Mouse (Mus musculus): ENCODE results near the gene Atp6v1a. TPM values are rescaled to one million over a fixed set of nuclear protein-coding genes. Genes with fewer than 3 reads are reported as not detected.

Atp6v1a gene
- polyA plus RNA-seq (2012; ENCODE audit: insufficient read depth, insufficient read length, missing spikeins): 55.9 and 66.0 TPM in 2 replicates

DNA sequence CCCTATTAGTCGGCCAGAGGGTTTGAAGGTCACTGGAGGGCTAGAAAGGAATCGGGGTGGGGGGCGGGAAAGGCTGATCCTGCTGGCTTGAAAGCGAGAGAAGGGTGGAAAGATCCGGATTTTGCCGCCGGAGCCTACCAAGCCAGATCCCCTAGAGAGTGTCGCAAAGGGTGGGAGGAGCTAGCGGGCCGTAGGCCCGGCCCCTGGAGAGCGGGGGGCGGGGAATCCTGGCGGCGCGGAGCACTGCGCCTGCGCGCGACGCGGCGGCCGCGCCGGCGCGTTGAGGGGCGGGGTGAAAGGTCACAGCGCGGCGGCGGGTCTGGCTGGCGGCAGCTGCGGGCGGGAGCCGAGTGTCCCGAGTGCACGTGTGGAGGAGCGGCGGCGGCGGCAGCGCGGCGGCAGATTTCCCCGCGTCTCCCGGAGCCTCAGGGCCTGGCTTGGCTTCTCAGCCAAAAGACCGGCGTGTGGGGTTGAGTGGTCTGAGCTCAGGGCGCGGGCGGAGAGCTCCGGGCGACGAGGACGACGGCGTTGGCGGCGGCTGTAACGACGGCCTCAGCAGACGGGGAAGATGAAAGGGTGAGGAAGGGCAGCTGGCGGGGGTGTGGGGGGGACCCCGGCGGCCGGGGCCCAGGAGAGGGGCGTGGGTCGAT is at the start of gene Atp6v1a, which contains the start of gene Naa50:
TSS of gene Atp6v1a (minus strand) at position 170 of the 650 bp plus-strand sequence.
TSS of gene Naa50 (plus strand) at position 295 of the 650 bp plus-strand sequence.
- peak within 1 kb of the TSS; percentile 98 for H3K27ac ChIP-seq (replicated peaks; ENCODE audit: low read depth, low read length)
- H3K4me1 ChIP-seq (ENCODE audit: control insufficient read depth, insufficient read depth, insufficient read length, low read length): peaks cover 4% of the 10 kb centered on the region; the same call in 1 of the 2 replicates
- H3K4me3 ChIP-seq (ENCODE audit: insufficient read depth, low read depth, low read length): peak within 1 kb of the TSS; percentile 94

DNA sequence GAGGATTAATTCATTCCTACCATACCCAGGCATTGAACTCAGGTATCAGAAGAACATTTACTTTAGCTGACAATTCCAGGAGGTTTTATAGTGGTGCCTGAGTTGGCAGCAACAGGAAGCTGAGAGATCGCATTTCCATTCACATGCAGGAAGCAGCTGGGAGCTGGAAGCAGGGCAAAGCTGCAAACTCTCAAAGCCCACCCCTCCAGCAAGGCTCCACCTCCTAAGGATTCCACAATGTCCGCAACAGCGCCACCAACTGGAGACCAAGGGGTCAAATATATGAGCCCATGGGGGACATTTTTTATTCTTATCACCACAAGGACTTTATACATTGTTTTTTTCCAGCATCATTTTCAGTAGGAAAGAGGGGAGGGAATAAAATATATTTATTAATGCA is 49.3 kb upstream of the Atp6v1a start:
- no peaks in the 10 kb centered on the region; the same call in 1 of the 2 replicates for H3K4me1 ChIP-seq (ENCODE audit: control insufficient read depth, insufficient read depth, insufficient read length, low read length)
- H3K4me3 ChIP-seq (ENCODE audit: insufficient read depth, low read depth, low read length): no peak overlapping the region
- H3K27ac ChIP-seq (replicated peaks; ENCODE audit: low read depth, low read length): no peak overlapping the region

DNA sequence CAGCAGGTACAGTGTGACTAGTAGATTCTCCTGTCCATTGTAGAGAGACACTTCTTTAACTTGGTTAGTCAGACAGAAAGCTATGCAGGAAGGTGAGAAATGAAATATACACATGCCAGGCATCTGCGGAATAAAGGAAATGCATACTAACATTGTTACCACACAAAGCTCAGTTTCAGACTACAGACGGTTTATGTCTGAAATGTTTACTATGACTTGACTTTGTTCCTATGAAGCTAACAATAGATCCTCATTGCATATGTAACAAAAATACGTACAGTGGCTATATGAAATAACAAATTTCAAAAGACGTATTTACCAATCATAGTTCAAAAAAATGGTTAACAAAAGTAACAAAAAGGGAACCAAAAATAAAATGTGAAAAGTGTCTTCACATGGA is 47.7 kb upstream of the Atp6v1a start:
- Histone ChIP-seq H3K27ac (replicated peaks; ENCODE audit: low read depth, low read length) (no peak overlapping the region), H3K4me1 (ENCODE audit: control insufficient read depth, insufficient read depth, insufficient read length, low read length) (no peaks in the 10 kb centered on the region), H3K4me3 (ENCODE audit: insufficient read depth, low read depth, low read length) (no peak overlapping the region)

DNA sequence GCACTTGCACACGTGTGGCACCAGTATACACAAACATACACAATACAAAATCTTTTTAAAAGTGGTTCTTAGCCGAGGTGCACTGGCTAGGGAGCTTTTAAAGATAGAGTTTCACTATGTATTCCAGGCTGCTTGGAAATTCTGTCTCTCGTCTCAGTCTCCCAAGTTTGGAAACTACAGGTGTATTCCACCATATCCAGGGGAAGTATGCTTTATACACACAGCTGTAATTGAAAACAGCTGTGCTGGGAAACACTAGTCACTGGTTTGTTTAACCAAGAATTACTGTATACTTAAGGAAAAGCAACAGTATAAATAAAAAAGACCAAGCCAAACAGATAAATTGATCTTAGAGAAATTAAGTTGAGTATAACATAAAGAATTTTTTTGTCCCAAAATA is 45.3 kb upstream of the Atp6v1a start:
- Histone ChIP-seq H3K27ac (replicated peaks; ENCODE audit: low read depth, low read length) (no peak overlapping the region), H3K4me1 (ENCODE audit: control insufficient read depth, insufficient read depth, insufficient read length, low read length) (no peaks in the 10 kb centered on the region), H3K4me3 (ENCODE audit: insufficient read depth, low read depth, low read length) (no peak overlapping the region)

DNA sequence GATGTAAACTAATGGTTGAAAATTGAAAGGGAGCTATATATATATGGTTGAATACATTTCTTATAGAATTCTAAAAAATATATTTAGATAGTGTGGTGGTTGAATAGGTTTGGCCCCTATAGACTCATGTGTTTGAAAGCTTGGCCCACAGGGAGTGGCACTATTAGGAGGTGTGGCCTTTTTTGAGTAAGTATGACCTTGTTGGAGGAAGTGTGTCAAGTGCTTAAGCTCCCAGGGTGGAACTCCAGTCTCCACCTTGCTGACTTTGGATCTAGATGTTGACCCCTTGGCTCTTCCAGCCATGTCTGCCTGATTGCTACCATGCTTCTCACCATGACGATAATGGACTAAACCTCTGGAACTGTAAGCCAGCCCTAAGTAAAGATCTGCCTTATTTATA is 43.1 kb upstream of the Atp6v1a start:
- H3K4me3 ChIP-seq (ENCODE audit: insufficient read depth, low read depth, low read length): no peak overlapping the region
- no peaks in the 10 kb centered on the region for H3K4me1 ChIP-seq (ENCODE audit: control insufficient read depth, insufficient read depth, insufficient read length, low read length)
- H3K27ac ChIP-seq (replicated peaks; ENCODE audit: low read depth, low read length): no peak overlapping the region

DNA sequence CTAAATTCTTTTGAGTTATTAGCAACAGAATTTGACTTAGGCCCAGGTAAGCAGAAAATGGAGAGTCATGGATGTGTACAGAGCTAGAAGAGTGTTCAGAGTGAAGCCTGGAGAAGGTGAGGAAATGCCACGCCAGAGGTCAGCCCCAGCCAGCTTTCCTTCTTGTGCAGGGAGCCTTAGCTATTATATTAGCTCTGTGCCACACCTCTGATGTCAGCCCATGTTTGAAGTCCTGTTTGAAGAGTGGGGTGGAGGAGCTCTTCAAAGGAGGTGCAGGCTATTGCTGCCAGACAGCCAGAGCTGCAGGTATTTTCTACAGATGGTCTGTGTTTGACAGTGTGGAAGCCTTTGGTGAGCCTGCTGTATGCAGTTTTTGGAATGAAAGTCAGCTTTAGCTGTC is 39.0 kb upstream of the Atp6v1a start:
- Histone ChIP-seq H3K4me3 (ENCODE audit: insufficient read depth, low read depth, low read length) (no peak overlapping the region), H3K4me1 (ENCODE audit: control insufficient read depth, insufficient read depth, insufficient read length, low read length) (peaks cover 7% of the 10 kb centered on the region; the same call in 1 of the 2 replicates), H3K27ac (replicated peaks; ENCODE audit: low read depth, low read length) (no peak overlapping the region)

DNA sequence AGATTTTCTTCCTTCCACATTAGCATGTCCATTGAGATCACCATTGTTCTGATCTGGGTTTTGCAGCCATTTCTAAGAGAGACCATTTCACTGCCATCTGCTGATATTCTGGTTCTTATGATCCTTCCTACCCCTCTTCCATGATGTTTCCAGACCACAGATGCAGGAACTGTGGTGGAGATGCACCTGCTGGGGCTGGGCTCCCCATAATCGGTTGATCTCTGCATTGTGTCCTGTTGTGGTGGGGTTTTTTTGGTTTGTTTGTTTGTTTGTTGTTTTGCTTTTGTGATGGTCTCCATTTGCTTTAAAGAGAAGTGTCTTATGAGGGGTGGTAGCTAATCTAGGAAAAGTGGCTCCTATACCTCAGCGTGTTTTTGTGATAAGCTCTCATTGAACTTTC is 37.0 kb upstream of the Atp6v1a start:
- Histone ChIP-seq H3K27ac (replicated peaks; ENCODE audit: low read depth, low read length) (no peak overlapping the region), H3K4me1 (ENCODE audit: control insufficient read depth, insufficient read depth, insufficient read length, low read length) (peaks cover 7% of the 10 kb centered on the region; the same call in 1 of the 2 replicates), H3K4me3 (ENCODE audit: insufficient read depth, low read depth, low read length) (no peak overlapping the region)

DNA sequence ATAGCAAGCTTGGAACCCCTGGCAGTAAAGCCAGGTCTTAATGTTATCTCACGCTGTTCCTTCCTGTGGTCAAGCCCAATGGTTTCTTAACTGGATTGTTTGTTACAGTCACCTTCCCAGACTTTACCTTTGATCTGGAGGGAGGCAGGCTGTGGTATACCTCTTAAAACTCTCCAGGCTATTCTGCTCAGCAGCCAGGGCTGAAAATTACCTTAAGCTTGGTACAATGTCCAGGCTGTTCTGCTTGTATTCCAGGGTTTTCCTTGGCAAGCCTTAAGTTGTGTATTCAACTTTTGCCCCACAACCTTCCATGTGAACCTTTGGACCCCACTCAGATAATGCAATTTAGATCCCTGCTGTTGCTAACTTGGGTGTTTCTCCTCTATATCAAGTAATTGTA is 35.5 kb upstream of the Atp6v1a start:
- 0 out of 2 replicates have a peak overlapping the region, but pooled peaks have one; percentile 3 for H3K4me3 ChIP-seq (ENCODE audit: insufficient read depth, low read depth, low read length)
- H3K4me1 ChIP-seq (ENCODE audit: control insufficient read depth, insufficient read depth, insufficient read length, low read length): peaks cover 7% of the 10 kb centered on the region; the same call in 1 of the 2 replicates
- H3K27ac ChIP-seq (replicated peaks; ENCODE audit: low read depth, low read length): no peak overlapping the region

DNA sequence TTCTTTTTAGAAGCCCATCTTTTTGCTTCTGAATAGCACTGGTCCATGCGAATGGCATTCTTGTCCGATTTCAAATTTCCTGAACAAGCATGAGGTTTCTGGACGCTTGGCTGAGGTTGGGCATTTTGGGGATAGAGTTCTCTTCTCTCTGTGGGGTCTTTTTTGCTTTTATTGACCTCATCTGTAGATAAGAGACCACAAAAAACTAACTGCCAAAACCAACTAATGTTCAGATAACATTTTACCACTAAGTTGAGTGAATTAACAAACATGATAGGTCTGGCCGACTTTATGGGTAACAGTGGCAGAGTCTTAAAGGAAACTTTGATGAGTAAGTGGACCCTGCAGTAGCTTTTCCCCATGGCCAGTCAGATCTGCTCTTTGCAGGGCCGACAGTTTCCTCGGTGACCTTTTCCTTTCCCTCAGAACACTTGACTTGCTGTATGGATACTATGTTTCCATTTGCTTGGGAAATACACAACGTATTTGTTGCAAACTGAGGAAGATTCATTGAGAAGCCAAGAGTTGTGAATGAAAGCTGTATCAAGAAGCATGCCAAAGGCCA is 34.5 kb upstream of the Atp6v1a start:
- Histone ChIP-seq H3K27ac (replicated peaks; ENCODE audit: low read depth, low read length) (peak overlapping the region; percentile 4; the same call in 1 of the 2 replicates), H3K4me3 (ENCODE audit: insufficient read depth, low read depth, low read length) (peak overlapping the region; percentile 99), H3K4me1 (ENCODE audit: control insufficient read depth, insufficient read depth, insufficient read length, low read length) (peaks cover 7% of the 10 kb centered on the region; the same call in 1 of the 2 replicates)

DNA sequence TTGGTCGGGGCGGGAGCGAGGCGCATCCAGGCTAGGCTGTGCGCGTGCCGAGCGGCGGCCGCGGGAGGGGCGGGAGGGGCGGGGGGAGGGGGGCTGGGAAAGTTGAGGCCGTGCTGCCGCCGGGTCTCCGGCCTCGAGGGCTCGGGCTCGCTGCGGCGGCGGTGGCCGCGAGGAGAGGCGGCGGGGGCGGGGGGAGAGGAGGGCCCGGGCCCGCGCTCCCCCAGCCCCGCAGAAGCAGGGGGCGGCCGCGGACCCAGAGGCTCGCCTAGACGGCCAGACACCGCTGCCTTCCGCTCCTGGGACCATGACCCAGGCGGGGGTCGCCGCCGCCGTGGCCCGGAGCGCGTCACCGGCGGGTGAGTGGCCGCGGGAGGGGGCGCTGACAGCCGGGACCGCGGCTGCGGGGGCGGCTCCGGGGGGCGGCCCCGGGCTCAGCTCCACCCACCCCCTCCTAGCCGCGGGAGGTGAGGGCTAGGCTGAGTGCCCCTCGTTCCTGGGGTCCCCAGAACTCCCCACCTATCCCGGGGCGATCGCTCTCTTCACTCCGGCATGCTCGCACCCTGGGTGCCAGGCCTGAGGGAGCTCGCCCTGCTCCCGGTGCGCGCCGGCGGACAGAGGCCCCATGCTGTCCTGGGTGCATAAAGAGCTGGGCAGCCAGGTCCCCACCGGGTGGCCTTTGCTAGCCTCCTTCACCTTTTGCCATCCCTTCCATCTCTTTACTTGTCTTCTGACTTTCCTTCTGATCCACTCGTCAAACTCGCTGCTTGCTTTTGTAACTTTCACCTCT is 33.8 kb upstream of the Atp6v1a start, which contains the start of gene Usf3:
TSS of gene Usf3 (plus strand) at position 92 of the 787 bp plus-strand sequence.
- Histone ChIP-seq H3K27ac (replicated peaks; ENCODE audit: low read depth, low read length) (peak within 1 kb of the TSS; percentile 71), H3K4me1 (ENCODE audit: control insufficient read depth, insufficient read depth, insufficient read length, low read length) (peaks cover 7% of the 10 kb centered on the region; the same call in 1 of the 2 replicates), H3K4me3 (ENCODE audit: insufficient read depth, low read depth, low read length) (peak within 1 kb of the TSS; percentile 99)

DNA sequence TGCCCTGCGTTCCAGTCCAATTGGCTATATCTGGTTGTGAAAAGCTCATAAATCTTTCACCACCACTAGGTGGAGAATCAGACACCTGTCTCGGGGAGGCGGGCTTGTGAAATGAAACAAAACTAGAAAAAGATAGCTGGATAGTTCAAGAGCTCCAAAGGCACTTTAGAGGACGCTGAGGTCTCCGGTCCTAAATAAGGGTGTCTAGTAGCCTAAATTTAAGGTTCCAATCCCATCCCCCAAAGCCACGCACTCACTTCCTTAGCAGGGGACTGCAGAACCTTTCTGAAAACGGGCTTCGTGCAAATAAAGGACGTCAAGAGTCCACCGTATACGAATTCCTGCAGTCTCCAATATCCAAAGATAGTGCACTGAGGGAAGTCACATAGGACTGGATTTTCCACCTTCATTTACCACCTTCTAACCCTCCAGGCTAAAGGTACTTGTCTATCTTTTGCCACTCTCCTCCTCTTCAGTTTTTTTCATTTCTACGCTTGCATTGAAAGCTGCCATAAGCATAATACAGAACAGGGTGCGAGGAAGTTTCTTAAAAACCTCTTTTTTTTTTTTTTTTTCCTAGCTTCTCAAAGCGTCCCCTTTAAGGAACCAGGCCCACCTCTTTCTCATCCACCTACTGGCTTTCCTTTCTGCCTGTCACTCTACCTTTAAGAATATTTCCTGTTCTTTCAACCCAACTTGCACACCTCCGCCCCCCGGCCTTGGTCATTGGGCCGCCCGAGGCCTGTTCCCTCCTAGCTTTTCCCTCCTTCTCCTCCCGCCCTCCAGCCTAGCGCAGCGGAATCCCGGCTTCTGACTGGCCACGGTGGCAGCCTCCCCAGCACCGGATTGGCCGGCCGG is 33.0 kb upstream of the Atp6v1a start:
- Histone ChIP-seq H3K4me3 (ENCODE audit: insufficient read depth, low read depth, low read length) (peak overlapping the region; percentile 72), H3K27ac (replicated peaks; ENCODE audit: low read depth, low read length) (peak overlapping the region; percentile 71), H3K4me1 (ENCODE audit: control insufficient read depth, insufficient read depth, insufficient read length, low read length) (peaks cover 9% of the 10 kb centered on the region)

DNA sequence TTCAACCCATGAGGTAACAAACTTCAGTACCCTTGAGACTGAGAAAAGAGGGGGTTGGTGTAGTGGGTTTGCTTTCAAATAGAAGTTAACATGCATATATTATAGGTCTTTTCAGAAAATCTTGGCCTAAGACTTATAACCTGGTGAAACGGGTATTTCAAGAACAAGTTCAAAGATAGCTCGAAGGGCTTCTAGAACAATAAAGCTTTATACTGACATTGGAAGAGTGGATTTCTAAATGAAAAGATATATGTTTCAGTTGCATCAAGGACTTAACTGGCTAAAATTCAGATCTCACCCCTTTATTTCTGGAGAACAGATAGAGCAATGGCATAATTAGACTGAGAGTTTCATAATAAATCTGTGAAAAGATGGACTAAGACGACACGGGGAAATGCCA is 29.5 kb upstream of the Atp6v1a start:
- H3K4me3 ChIP-seq (ENCODE audit: insufficient read depth, low read depth, low read length): no peak overlapping the region
- no peak overlapping the region for H3K27ac ChIP-seq (replicated peaks; ENCODE audit: low read depth, low read length)
- peaks cover 4% of the 10 kb centered on the region for H3K4me1 ChIP-seq (ENCODE audit: control insufficient read depth, insufficient read depth, insufficient read length, low read length)

DNA sequence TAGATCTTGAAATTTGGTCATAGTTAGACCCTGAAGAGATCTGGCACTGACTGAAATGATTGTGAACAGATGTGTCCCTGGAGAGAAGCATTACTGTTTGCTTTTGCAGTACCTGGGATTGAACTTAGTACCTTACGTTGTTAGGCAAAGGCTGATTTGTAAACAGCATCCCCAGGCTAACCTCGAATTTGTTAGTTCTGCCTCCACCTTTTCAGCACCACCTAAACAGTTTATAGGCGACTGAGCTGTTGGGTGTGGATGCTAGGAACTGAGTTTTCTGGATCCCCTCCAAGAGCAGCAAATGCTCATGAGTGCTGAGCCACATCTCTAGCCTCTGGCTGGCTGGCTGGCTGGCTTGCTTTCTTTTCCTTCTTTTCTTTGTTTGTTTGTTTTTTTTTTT is 25.7 kb upstream of the Atp6v1a start:
- peaks cover 4% of the 10 kb centered on the region for H3K4me1 ChIP-seq (ENCODE audit: control insufficient read depth, insufficient read depth, insufficient read length, low read length)
- no peak overlapping the region for H3K27ac ChIP-seq (replicated peaks; ENCODE audit: low read depth, low read length)
- H3K4me3 ChIP-seq (ENCODE audit: insufficient read depth, low read depth, low read length): no peak overlapping the region

DNA sequence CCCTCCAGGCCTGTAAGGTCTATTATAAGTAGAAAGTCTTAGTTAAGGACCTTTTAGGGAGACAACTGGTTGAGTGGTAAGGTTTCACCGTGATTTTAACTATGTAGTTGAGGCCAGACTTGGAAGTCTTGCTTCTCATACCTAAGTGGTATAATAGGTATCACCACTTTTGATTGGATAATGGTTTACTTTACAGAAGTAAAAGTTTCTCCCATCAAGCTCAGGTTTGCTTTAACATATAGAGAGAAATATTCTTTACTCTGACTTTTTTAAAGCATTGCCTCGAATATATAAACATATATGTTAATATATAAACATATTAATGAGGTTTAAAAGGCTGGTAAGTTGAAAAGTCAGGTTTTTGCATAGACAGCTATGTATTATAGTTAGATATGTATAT is 24.3 kb upstream of the Atp6v1a start:
- H3K4me1 ChIP-seq (ENCODE audit: control insufficient read depth, insufficient read depth, insufficient read length, low read length): peaks cover 4% of the 10 kb centered on the region
- no peak overlapping the region for H3K27ac ChIP-seq (replicated peaks; ENCODE audit: low read depth, low read length)
- no peak overlapping the region for H3K4me3 ChIP-seq (ENCODE audit: insufficient read depth, low read depth, low read length)

Data from brown adipose tissue, adult 24 weeks (tissue).